Mouse (Mus musculus) hindbrain, embryonic 15.5 days (tissue): ENCODE measurements around the gene Nav3. TPM values are rescaled to one million over a fixed set of nuclear protein-coding genes. Genes with fewer than 3 reads are reported as not detected.

Experiments
- ATAC-seq: fragments of 200-750 bp; cut with Nextera tagmentation; 2 replicates; pipeline ENCODE4 v1.8.0; 2017; ENCODE audit warnings: low read depth, moderate number of reproducible peaks, moderate TSS enrichment; ENCODE audit not compliant: low FRiP score
- H3K27ac ChIP-seq: fragments of 300-500 bp; sonication (generic); replicated peaks from 2 replicates; pipeline ENCODE4 v1.5.1; 2015; ENCODE audit warnings: mild to moderate bottlenecking, inconsistent platforms
- H3K27me3 ChIP-seq: fragments of 300-500 bp; sonication (generic); 2 replicates; pipeline ENCODE4 v1.6.1; 2015; ENCODE audit warnings: control low read depth, inconsistent platforms
- H3K36me3 ChIP-seq: fragments of 300-500 bp; sonication (generic); 2 replicates; pipeline ENCODE4 v1.6.1; 2015; ENCODE audit warnings: control low read depth, inconsistent platforms
- H3K4me1 ChIP-seq: fragments of 300-500 bp; sonication (generic); replicated peaks from 2 replicates; pipeline ENCODE4 v1.6.1; 2015; ENCODE audit warnings: control low read depth, inconsistent platforms
- H3K4me2 ChIP-seq: fragments of 300-500 bp; sonication (generic); 2 replicates; pipeline ENCODE4 v1.6.1; 2015; ENCODE audit warnings: moderate library complexity, mild to moderate bottlenecking, inconsistent platforms
- H3K4me3 ChIP-seq: fragments of 300-500 bp; sonication (generic); 2 replicates; pipeline ENCODE4 v1.5.1; 2015; ENCODE audit warnings: mild to moderate bottlenecking, inconsistent platforms
- H3K9ac ChIP-seq: fragments of 300-500 bp; sonication (generic); 2 replicates; pipeline ENCODE4 v1.6.1; 2015; ENCODE audit warnings: inconsistent platforms
- H3K9me3 ChIP-seq: fragments of 300-500 bp; sonication (generic); 2 replicates; pipeline ENCODE4 v1.6.1; 2016; ENCODE audit warnings: control low read depth, inconsistent platforms
- WGBS: fragments of 180-500 bp; shearing (Covaris S2); methylation state at CpG from one replicate; pipeline ENCODE4 v1.1.7; 2015; 5-methylcytosine and 5-hydroxymethylcytosine counted together
- polyA plus RNA-seq: library from polyadenylated mRNA; unstranded; fragments of >200 nt; fragmentation: Nextera tagmentation; extraction: Ambion mirVana; gene quantifications from 2 replicates; pipeline ENCODE4 v1.2.1, GENCODE M21; 2015

The Nav3 gene
- polyA plus RNA-seq: 24.9 and 25.1 TPM in 2 replicates

- peak; percentile 90 for ATAC-seq
- Histone ChIP-seq H3K27ac (peak within 1 kb of the TSS; percentile 92), H3K4me1 (peaks cover 8% of the 10 kb centered on the region), H3K27me3 (no peaks in the 10 kb centered on the region), H3K9ac (peak within 1 kb of the TSS; percentile 76), H3K4me3 (peak within 1 kb of the TSS; percentile 84), H3K4me2 (peak within 1 kb of the TSS; percentile 80), H3K36me3 (no peaks in the 10 kb centered on the region), H3K9me3 (no peaks in the 10 kb centered on the region)
- under 1% methylated on average over 29 of the region's 50 CpGs for WGBS
Observed at GRCm38 (mm10) chr10:110455838-110456493, at the start of gene Nav3. Nav3 (minus strand) TSS chr10:110456204.

- Histone ChIP-seq H3K27ac (no peak overlapping the region), H3K4me1 (no peaks in the 10 kb centered on the region; the same call in 1 of the 2 replicates), H3K4me2 (no peak overlapping the region), H3K36me3 (no peaks in the 10 kb centered on the region), H3K9ac (no peak overlapping the region), H3K9me3 (no peaks in the 10 kb centered on the region), H3K4me3 (no peak overlapping the region), H3K27me3 (no peaks in the 10 kb centered on the region)
- no peak for ATAC-seq
- WGBS: 77% methylated on average over 5 of the region's 5 CpGs
Observed at GRCm38 (mm10) chr10:110485306-110485705, 29.3 kb upstream of the Nav3 start.

DNA sequence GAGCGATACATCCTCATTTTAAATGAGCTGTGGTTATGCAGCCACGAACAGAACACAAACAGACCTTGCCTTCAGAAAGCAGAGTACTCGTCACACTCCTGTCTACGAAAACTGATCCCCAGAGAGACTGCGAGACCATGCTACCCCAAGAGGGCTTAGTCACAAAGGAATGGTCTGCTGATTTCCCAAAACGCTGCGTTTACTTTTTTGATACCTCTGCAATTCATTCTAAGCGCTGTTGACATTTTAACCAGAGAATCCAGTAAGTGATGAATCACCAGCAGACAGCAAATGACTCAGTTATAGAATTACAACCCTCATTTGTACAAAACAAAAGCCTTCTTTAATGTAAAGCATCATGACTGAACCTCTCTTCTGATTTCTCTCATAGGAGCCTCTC is 28.8 kb upstream of the Nav3 start:
- no peak for ATAC-seq
- H3K36me3 ChIP-seq: no peaks in the 10 kb centered on the region
- H3K4me2 ChIP-seq: no peak overlapping the region
- H3K9me3 ChIP-seq: no peaks in the 10 kb centered on the region
- H3K9ac ChIP-seq: no peak overlapping the region
- WGBS: 58% methylated on average over 8 of the region's 8 CpGs
- H3K4me3 ChIP-seq: no peak overlapping the region
- H3K27me3 ChIP-seq: no peaks in the 10 kb centered on the region
- H3K4me1 ChIP-seq: no peaks in the 10 kb centered on the region; the same call in 1 of the 2 replicates
- no peak overlapping the region for H3K27ac ChIP-seq

GRCm38 (mm10) chr10:110479189-110479588 is 23.2 kb upstream of the Nav3 start:
- H3K27me3 ChIP-seq: no peaks in the 10 kb centered on the region
- no peak overlapping the region for H3K9ac ChIP-seq
- no peak overlapping the region for H3K4me2 ChIP-seq
- H3K9me3 ChIP-seq: no peaks in the 10 kb centered on the region
- no peak overlapping the region for H3K4me3 ChIP-seq
- H3K4me1 ChIP-seq: 0 out of 2 replicates have a peak, but pooled peaks cover 7% of the 10 kb centered on the region
- WGBS: 81% methylated on average over 3 of the region's 3 CpGs
- ATAC-seq: no peak
- no peak overlapping the region for H3K27ac ChIP-seq
- H3K36me3 ChIP-seq: no peaks in the 10 kb centered on the region

DNA sequence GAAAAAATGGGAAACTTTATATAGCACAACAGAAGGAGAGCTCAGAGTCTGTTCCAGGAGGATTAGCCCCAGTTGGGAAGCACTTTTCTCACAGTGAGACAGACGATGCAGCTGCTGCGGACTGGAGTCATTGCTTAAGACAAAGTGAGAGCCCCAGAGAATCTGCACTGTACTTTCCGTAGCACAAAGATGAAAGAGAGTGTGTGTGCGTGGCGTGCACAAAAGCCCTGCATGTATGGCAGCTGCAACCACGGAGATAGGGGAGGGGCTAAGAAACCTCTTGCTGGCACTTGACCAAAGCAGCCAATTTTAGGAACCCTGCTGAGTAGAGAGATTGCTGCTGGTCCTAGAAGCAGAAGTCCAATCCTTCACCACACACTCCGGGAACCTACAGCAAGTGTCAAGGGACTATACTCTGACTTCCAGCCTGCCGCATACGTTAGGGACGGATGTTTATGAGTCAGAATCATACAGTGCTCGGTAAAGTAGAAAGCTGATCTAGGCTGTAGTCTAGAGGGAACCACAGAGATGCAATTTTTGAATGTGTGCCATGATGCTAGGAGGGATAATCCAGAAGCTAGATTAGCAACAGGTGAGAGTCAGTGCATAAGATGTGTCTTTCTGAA is 21.8 kb upstream of the Nav3 start:
- Histone ChIP-seq H3K9ac (no peak overlapping the region; the same call in 1 of the 2 replicates), H3K36me3 (no peaks in the 10 kb centered on the region), H3K4me3 (peak overlapping the region; percentile 4; the same call in 1 of the 2 replicates), H3K4me1 (0 out of 2 replicates have a peak, but pooled peaks cover 7% of the 10 kb centered on the region), H3K4me2 (peak overlapping the region; percentile 44), H3K27me3 (no peaks in the 10 kb centered on the region), H3K9me3 (no peaks in the 10 kb centered on the region), H3K27ac (0 out of 2 replicates have a peak overlapping the region, but pooled peaks have one; percentile 11)
- ATAC-seq: peak; percentile 30; the same call in 1 of the 2 replicates
- 31% methylated on average over 11 of the region's 11 CpGs for WGBS

DNA sequence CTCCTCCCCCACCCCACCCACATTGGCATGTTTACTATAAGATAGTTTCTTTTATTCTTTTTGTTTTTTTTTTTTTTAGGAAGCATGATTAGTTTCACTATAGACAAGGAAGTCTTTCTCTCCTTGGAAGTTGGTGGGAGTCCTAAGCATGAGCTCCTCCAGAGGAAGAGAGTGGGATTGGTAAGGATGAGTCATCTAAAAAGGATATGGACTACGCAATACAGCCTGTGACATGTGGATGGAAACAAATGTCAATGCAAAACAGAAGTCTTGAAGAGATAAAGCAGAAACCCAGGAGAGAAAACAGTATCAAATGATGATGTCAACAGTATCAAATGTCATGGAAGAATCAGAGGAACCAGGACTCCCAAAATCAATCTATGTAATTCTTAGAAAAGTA is 18.1 kb upstream of the Nav3 start:
- Histone ChIP-seq H3K4me2 (no peak overlapping the region), H3K9ac (no peak overlapping the region), H3K36me3 (no peaks in the 10 kb centered on the region), H3K27ac (no peak overlapping the region), H3K9me3 (no peaks in the 10 kb centered on the region), H3K4me3 (no peak overlapping the region), H3K27me3 (no peaks in the 10 kb centered on the region), H3K4me1 (0 out of 2 replicates have a peak, but pooled peaks cover 7% of the 10 kb centered on the region)
- 93% methylated on average over 1 of the region's 1 CpGs for WGBS
- ATAC-seq: no peak

- WGBS: 91% methylated on average over 4 of the region's 4 CpGs
- ATAC-seq: no peak
- Histone ChIP-seq H3K4me1 (no peaks in the 10 kb centered on the region), H3K4me3 (no peak overlapping the region), H3K27ac (no peak overlapping the region), H3K27me3 (no peaks in the 10 kb centered on the region), H3K36me3 (no peaks in the 10 kb centered on the region), H3K4me2 (no peak overlapping the region), H3K9me3 (no peaks in the 10 kb centered on the region), H3K9ac (no peak overlapping the region)
Observed at GRCm38 (mm10) chr10:110469445-110469844, 13.4 kb upstream of the Nav3 start.

DNA sequence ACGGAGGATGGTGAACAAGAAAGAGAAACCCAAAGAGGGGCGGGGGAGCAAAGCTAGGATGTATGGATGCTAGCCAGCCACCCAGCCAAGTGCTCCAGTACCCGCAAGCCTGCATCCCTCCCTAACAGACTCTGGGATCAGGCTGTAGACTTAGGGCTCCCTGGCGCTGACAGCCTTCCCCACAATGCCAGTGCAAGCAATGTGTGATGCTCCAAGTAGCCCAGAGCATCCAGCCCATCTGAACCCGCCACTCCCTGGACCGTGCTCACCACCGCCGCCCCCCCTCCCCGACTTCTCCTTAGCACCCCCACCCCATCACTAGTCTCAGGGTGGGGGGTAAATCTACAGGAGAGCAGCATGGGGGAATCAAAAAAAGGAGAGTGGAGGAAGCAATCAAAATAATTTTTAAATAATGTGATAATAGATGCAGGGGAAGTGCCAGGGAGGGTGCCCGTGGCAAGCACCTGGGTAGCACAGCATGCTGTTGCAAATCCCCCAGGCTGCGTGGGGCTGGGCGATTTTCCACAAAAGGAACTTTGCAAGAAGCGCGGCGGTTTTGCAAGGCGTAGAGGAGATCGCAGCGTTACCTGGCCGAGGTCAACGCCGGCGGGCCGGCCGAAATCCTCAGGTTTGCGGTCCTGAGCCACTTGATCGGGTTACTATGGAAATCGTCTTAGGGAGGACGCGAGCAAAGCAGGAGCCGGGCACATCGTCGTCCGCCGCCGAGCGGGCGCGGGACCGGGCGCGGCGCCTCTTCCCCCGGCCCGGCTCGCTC is 754 bp downstream of the Nav3 start:
- Histone ChIP-seq H3K4me3 (peak overlapping the region; percentile 84), H3K36me3 (no peaks in the 10 kb centered on the region), H3K9me3 (no peaks in the 10 kb centered on the region), H3K4me2 (peak overlapping the region; percentile 80), H3K9ac (peak overlapping the region; percentile 76), H3K27ac (peak overlapping the region; percentile 92), H3K27me3 (no peaks in the 10 kb centered on the region), H3K4me1 (peaks cover 8% of the 10 kb centered on the region)
- ATAC-seq: peak; percentile 84
- under 1% methylated on average over 44 of the region's 45 CpGs for WGBS

- no peaks in the 10 kb centered on the region for H3K36me3 ChIP-seq
- H3K4me3 ChIP-seq: peak overlapping the region; percentile 84
- no peak for ATAC-seq
- peak overlapping the region; percentile 80 for H3K4me2 ChIP-seq
- H3K27me3 ChIP-seq: no peaks in the 10 kb centered on the region
- H3K4me1 ChIP-seq: peaks cover 8% of the 10 kb centered on the region
- H3K9me3 ChIP-seq: no peaks in the 10 kb centered on the region
- WGBS: 35% methylated on average over 5 of the region's 5 CpGs
- H3K9ac ChIP-seq: peak overlapping the region; percentile 76
- H3K27ac ChIP-seq: peak overlapping the region; percentile 92
Observed at GRCm38 (mm10) chr10:110453566-110453965, 2.4 kb downstream of the Nav3 start.

DNA sequence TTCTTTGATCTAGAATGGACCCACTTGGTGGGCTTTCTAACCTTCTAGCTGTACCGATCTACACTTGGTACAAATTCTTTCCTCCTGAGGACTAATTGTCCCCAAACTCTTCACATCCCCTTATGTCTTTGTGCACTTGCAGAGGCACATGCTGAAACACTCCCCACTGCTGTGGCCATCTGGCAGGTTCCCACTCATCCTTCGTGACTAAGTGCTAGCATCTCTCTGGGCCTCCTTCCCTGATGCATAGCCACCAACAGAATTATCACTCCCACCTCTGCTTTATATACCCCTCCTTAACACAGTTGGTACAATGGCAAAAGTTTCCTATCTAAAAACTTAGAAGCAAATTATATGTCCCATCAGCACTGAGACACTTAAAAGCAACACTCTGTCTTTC is 15.6 kb downstream of the Nav3 start:
- ATAC-seq: no peak
- H3K9me3 ChIP-seq: no peaks in the 10 kb centered on the region
- no peaks in the 10 kb centered on the region for H3K36me3 ChIP-seq
- H3K4me2 ChIP-seq: no peak overlapping the region
- H3K27me3 ChIP-seq: no peaks in the 10 kb centered on the region
- 78% methylated on average over 2 of the region's 2 CpGs for WGBS
- no peaks in the 10 kb centered on the region for H3K4me1 ChIP-seq
- H3K27ac ChIP-seq: no peak overlapping the region
- H3K4me3 ChIP-seq: no peak overlapping the region
- H3K9ac ChIP-seq: no peak overlapping the region

DNA sequence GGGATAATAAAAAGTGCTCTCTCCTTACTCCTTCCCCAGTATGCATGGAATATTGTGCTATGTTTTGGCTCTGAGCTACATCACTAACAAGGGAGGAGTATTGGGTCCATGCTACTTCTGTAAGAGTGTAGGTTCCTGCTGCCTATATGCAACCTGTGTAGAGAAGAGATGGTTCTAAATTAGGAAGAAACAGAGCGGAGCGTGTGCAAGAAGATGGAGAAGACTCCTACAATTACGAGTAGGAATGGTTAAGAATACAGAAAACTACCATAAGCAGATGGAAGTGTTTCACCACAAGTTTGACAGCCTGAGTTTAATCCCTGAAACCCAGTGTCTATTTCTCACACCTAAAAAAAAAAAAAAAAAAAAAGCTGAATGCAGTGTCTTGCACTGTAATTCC is 24.9 kb downstream of the Nav3 start:
- Histone ChIP-seq H3K9ac (no peak overlapping the region), H3K9me3 (no peaks in the 10 kb centered on the region), H3K27ac (no peak overlapping the region), H3K27me3 (no peaks in the 10 kb centered on the region), H3K4me3 (no peak overlapping the region), H3K4me2 (no peak overlapping the region), H3K4me1 (peaks cover 21% of the 10 kb centered on the region), H3K36me3 (no peaks in the 10 kb centered on the region)
- no peak for ATAC-seq
- WGBS: 94% methylated on average over 3 of the region's 3 CpGs

GRCm38 (mm10) chr10:110429578-110429977 is 26.4 kb downstream of the Nav3 start:
- ATAC-seq: peak; percentile 7; the same call in 1 of the 2 replicates
- peaks cover 5% of the 10 kb centered on the region for H3K36me3 ChIP-seq
- no peak overlapping the region for H3K4me3 ChIP-seq
- no peak overlapping the region for H3K9ac ChIP-seq
- H3K27me3 ChIP-seq: no peaks in the 10 kb centered on the region
- H3K4me1 ChIP-seq: peaks cover 21% of the 10 kb centered on the region
- 0 out of 2 replicates have a peak, but pooled peaks cover 2% of the 10 kb centered on the region for H3K9me3 ChIP-seq
- no peak overlapping the region for H3K4me2 ChIP-seq
- no peak overlapping the region for H3K27ac ChIP-seq
- WGBS: 42% methylated on average over 6 of the region's 6 CpGs
